Mouse (Mus musculus) kidney, adult 10 weeks (tissue): ENCODE data around the gene Clca3a1. TPM values are rescaled to one million over a fixed set of nuclear protein-coding genes. Genes with fewer than 3 reads are reported as not detected.

ENCODE experiments used
- polyA plus RNA-seq: library from polyadenylated mRNA; stranded (reverse); fragments of 350-450 nt; fragmentation: Illumina TruSeq; extraction: RNeasy Lipid Tissue Mini Kit (QIAGEN cat#74804); gene quantifications from one replicate; pipeline ENCODE4 v1.2.3, GENCODE M21; 2014; ENCODE audit warnings: low read depth, low replicate concordance

The Clca3a1 gene
- 10.2 TPM for polyA plus RNA-seq

GRCm38 (mm10) chr3:144760592-144761309 is at the start of gene Clca3a1:
Gene Clca3a1, minus strand, starts transcription at chr3:144760977.

GRCm38 (mm10) chr3:144719901-144720747 is 40.7 kb downstream of the Clca3a1 start, which contains the start of gene Sh3glb1:
Gene Sh3glb1, minus strand, starts transcription at chr3:144720335.

Other genes with a start within 250 kb of the Clca3a1 start
- 27.0 TPM for gene Hs2st1, start 190.8 kb downstream of the Clca3a1 start, polyA plus RNA-seq
- 1,471 TPM for gene Selenof, start 190.7 kb downstream of the Clca3a1 start, polyA plus RNA-seq
- 191 TPM for gene Sh3glb1, start 40.6 kb downstream of the Clca3a1 start, polyA plus RNA-seq
- gene Clca3a2, start 58.5 kb upstream of the Clca3a1 start, polyA plus RNA-seq: 1.1 TPM
- gene Clca3b, start 88.4 kb upstream of the Clca3a1 start, polyA plus RNA-seq: not detected
- gene Clca4b, start 171.6 kb upstream of the Clca3a1 start, polyA plus RNA-seq: 0.61 TPM
- 0.20 TPM for gene Clca4a, start 214.1 kb upstream of the Clca3a1 start, polyA plus RNA-seq